18 mouse cellular contexts compared by ENCODE assay signal in genomic region chr13:20157059-20157458, GRCm38 (mm10).
DNase-seq lines count a peak whose midpoint lies in the region; ATAC-seq and TF ChIP-seq lines count a peak whose summit lies in the region.
"Had no signal": no experiment of that assay in that cellular context is flagged by ENCODE, and none has a peak within 500 bp of the region (broad histone marks: within the 10 kb centered on the region; RNA-seq: fewer than 3 reads in every experiment).

No protein-coding gene starts in this region.

- no peaks in the 10 kb centered on the region for H3K36me3 ChIP-seq in liver, embryonic 12.5 days
- H3K36me3 ChIP-seq in testis, adult 2 months (ENCODE audit: control insufficient read depth, insufficient read depth, low read length) = no peaks in the 10 kb centered on the region
- H3K36me3 ChIP-seq: embryonic facial prominence, embryonic 10.5 days; embryonic facial prominence, embryonic 12.5 days; forebrain, embryonic 15.5 days had no signal

- peak; percentile 9; the same call in 1 of the 2 replicates for ATAC-seq in liver, embryonic 12.5 days
- ATAC-seq in granulocyte monocyte progenitor cell, adult 5-6 weeks (replicated peaks; ENCODE audit: poor library complexity, severe bottlenecking) = peak; percentile 47; the same call in 1 of the 2 replicates
- ATAC-seq: forebrain, embryonic 13.5 days; forebrain, embryonic 15.5 days; forebrain, postnatal 0 days had no signal

- no peak for DNase-seq in liver
- DNase-seq in testis, postnatal 10 days (ENCODE audit: low spot score) = no peak
- no peak for DNase-seq in heart, adult 18-20 months
- DNase-seq: adrenal gland, postnatal 25 days; cerebellum, adult 11 months; cerebellum, adult 18-20 months; cerebellum, adult 8-10 months; cerebellum, adult 9-11 months; cerebellum, postnatal 14 days; cerebellum, postnatal 36 days; forebrain, postnatal 0 days had no signal

- H3K27ac ChIP-seq in liver, embryonic 12.5 days = no peak overlapping the region
- peak overlapping the region; percentile 42; the same call in 1 of the 2 replicates for H3K27ac ChIP-seq in testis, adult 2 months (ENCODE audit: control insufficient read depth, insufficient read depth, low read depth, low read length)
- H3K27ac ChIP-seq: embryonic facial prominence, embryonic 10.5 days; embryonic facial prominence, embryonic 12.5 days; forebrain, embryonic 13.5 days; forebrain, embryonic 15.5 days had no signal

- no peak for TF ChIP-seq POLR2A in testis, adult 2 months (IDR thresholded peaks at IDR 0.05; ENCODE audit: control insufficient read depth, low read depth, low read length)

- 0 out of 2 replicates have a peak, but pooled peaks cover 4% of the 10 kb centered on the region for H3K27me3 ChIP-seq in liver, embryonic 12.5 days (replicated peaks)
- no peaks in the 10 kb centered on the region for H3K27me3 ChIP-seq in testis, adult 2 months (ENCODE audit: control insufficient read depth, insufficient read depth, low read length)
- H3K27me3 ChIP-seq: embryonic facial prominence, embryonic 12.5 days; forebrain, embryonic 13.5 days; forebrain, embryonic 15.5 days had no signal

- WGBS in liver, embryonic 12.5 days (ENCODE audit: insufficient replicate concordance) = 23% methylated on average over 1 of the region's 1 CpGs

- peaks cover 32% of the 10 kb centered on the region for H3K4me1 ChIP-seq in liver, embryonic 12.5 days
- H3K4me1 ChIP-seq in testis, adult 2 months (ENCODE audit: control insufficient read depth, insufficient read depth, low read length) = no peaks in the 10 kb centered on the region
- H3K4me1 ChIP-seq: embryonic facial prominence, embryonic 10.5 days; embryonic facial prominence, embryonic 12.5 days; forebrain, embryonic 13.5 days; forebrain, embryonic 15.5 days had no signal

- H3K4me3 ChIP-seq in liver, embryonic 12.5 days = no peak overlapping the region
- H3K4me3 ChIP-seq in testis, adult 2 months (ENCODE audit: control insufficient read depth, low read depth, low read length) = no peak overlapping the region
- H3K4me3 ChIP-seq: embryonic facial prominence, embryonic 10.5 days; embryonic facial prominence, embryonic 12.5 days; forebrain, embryonic 13.5 days; forebrain, embryonic 15.5 days had no signal

- TF ChIP-seq CTCF in testis, adult 2 months (IDR thresholded peaks at IDR 0.05; ENCODE audit: control insufficient read depth, insufficient read depth, insufficient replicate concordance, low read depth, low read length) = no peak

- no peak overlapping the region for H3K9ac ChIP-seq in liver, embryonic 12.5 days
- H3K9ac ChIP-seq: embryonic facial prominence, embryonic 12.5 days; forebrain, embryonic 13.5 days; forebrain, embryonic 15.5 days; forebrain, postnatal 0 days had no signal

- H3K9me3 ChIP-seq in liver, embryonic 12.5 days (replicated peaks) = no peaks in the 10 kb centered on the region
- H3K9me3 ChIP-seq: embryonic facial prominence, embryonic 10.5 days; embryonic facial prominence, embryonic 12.5 days; forebrain, embryonic 13.5 days; forebrain, embryonic 15.5 days had no signal

- H3K4me2 ChIP-seq in liver, embryonic 12.5 days = no peak overlapping the region
- H3K4me2 ChIP-seq: embryonic facial prominence, embryonic 12.5 days; forebrain, embryonic 13.5 days; forebrain, embryonic 15.5 days had no signal
